Mouse (Mus musculus) heart, embryonic 15.5 days (tissue): ENCODE results near the gene Fam222a. TPM values are rescaled to one million over a fixed set of nuclear protein-coding genes. Genes with fewer than 3 reads are reported as not detected.

ENCODE experiments used
- ATAC-seq: fragments of 200-750 bp; cut with Nextera tagmentation; replicated peaks from 2 replicates; pipeline ENCODE4 v1.8.0; 2017; ENCODE audit warnings: low read depth, moderate TSS enrichment; ENCODE audit not compliant: insufficient number of reproducible peaks, insufficient read depth, low FRiP score
- H3K27ac ChIP-seq: fragments of 300-500 bp; sonication (generic); 2 replicates; pipeline ENCODE4 v1.5.1; 2015; ENCODE audit warnings: mild to moderate bottlenecking, inconsistent platforms
- H3K27me3 ChIP-seq: fragments of 300-500 bp; sonication (generic); 2 replicates; pipeline ENCODE4 v1.6.1; 2015; ENCODE audit warnings: inconsistent platforms
- H3K36me3 ChIP-seq: fragments of 300-500 bp; sonication (generic); 2 replicates; pipeline ENCODE4 v1.6.1; 2015; ENCODE audit warnings: mild to moderate bottlenecking, inconsistent platforms
- H3K4me1 ChIP-seq: fragments of 300-500 bp; sonication (generic); replicated peaks from 2 replicates; pipeline ENCODE4 v1.6.1; 2015; ENCODE audit warnings: inconsistent platforms
- H3K4me2 ChIP-seq: fragments of 300-500 bp; sonication (generic); 2 replicates; pipeline ENCODE4 v1.6.1; 2015; ENCODE audit warnings: inconsistent platforms, mild to moderate bottlenecking, moderate library complexity
- H3K4me3 ChIP-seq: fragments of 300-500 bp; sonication (generic); 2 replicates; pipeline ENCODE4 v1.5.1; 2015; ENCODE audit warnings: mild to moderate bottlenecking, inconsistent platforms
- H3K9ac ChIP-seq: fragments of 300-500 bp; sonication (generic); 2 replicates; pipeline ENCODE4 v1.6.1; 2015; ENCODE audit warnings: mild to moderate bottlenecking, inconsistent platforms
- H3K9me3 ChIP-seq: fragments of 300-500 bp; sonication (generic); replicated peaks from 2 replicates; pipeline ENCODE4 v1.6.1; 2016; ENCODE audit warnings: inconsistent platforms
- WGBS: fragments of 180-500 bp; shearing (Covaris S2); methylation state at CpG from one replicate; pipeline ENCODE4 v1.1.7; 2015; ENCODE audit warnings: mixed read lengths; 5-methylcytosine and 5-hydroxymethylcytosine counted together
- polyA plus RNA-seq: library from polyadenylated mRNA; unstranded; fragments of >200 nt; fragmentation: Nextera tagmentation; extraction: Ambion mirVana; gene quantifications from 2 replicates; pipeline ENCODE4 v1.2.1, GENCODE M21; 2015

The Fam222a gene
- polyA plus RNA-seq, 1 experiment from 2014 or later = 0.74 TPM

DNA sequence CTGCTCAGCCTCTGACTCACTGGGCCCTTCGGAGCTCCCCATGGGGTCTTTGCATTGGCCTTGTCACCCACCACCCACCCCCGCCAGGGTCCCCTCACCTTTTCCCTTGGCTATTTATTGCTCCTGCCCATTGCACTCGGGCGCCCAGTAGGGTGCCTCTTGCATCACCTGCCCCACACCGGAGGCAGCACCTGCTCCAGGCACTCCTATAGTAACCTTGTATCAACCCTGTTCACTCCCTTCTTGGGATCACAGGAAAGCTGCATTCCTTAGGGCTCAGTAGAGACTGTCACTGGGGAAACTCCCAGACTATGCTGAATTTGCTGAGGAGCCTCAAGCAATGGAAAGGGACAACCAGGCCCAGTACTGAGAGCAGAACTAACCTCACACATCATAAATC is 6.9 kb upstream of the Fam222a start:
- Histone ChIP-seq H3K36me3 (no peaks in the 10 kb centered on the region), H3K4me2 (no peak overlapping the region), H3K4me1 (peaks cover 22% of the 10 kb centered on the region), H3K9ac (no peak overlapping the region), H3K4me3 (no peak overlapping the region), H3K27me3 (0 out of 2 replicates have a peak, but pooled peaks cover 4% of the 10 kb centered on the region), H3K9me3 (no peaks in the 10 kb centered on the region; the same call in 1 of the 2 replicates), H3K27ac (no peak overlapping the region)
- ATAC-seq = no peak
- 60% methylated on average over 5 of the region's 5 CpGs for WGBS

DNA sequence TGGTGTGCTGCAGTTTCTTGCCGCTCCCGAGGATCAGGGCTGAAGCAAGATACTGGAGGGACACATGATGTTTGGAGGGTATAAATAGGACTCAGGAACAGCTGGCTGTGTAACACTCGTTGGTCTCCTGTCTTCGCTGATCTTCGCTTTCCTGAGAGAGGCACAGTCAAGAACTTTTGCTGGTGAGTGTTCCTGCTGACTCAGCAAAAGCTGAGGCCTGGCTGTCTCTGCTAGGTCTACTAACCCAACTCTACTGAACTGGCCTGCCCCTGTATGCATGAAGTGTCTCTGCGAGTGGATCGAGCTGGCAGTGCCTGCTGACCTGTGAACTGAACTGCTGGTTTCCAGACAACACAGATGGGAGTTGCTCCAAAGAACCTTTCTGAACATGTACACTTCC is 3.8 kb upstream of the Fam222a start:
- no peak overlapping the region for H3K27ac ChIP-seq
- no peak overlapping the region for H3K4me2 ChIP-seq
- H3K9ac ChIP-seq = no peak overlapping the region
- peaks cover 29% of the 10 kb centered on the region for H3K4me1 ChIP-seq
- no peaks in the 10 kb centered on the region; the same call in 1 of the 2 replicates for H3K9me3 ChIP-seq
- H3K27me3 ChIP-seq = peaks cover 13% of the 10 kb centered on the region
- H3K36me3 ChIP-seq = no peaks in the 10 kb centered on the region
- ATAC-seq = no peak
- 87% methylated on average over 7 of the region's 7 CpGs for WGBS
- H3K4me3 ChIP-seq = no peak overlapping the region

DNA sequence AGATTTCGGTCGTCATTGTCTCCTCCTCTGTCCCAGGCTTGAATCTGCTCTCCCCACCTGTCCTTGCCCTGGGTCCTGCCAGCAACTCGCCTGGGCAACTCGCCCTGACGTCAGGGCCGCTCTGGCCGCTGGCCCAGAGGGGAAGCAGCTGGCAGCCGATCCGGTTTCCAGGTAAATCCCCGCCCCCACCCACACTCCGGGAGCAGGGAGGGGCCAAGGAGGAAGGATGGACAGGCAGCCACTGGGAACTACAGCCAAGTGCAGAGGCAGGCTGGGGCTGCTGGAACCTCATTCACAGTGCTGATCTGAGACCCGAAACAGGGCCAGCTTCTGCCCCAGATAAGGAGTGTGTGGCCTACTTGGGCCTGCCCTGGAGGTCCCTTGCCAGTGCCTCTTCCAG is 2.5 kb upstream of the Fam222a start:
- 9% methylated on average over 12 of the region's 12 CpGs for WGBS
- Histone ChIP-seq H3K9ac (no peak overlapping the region), H3K27ac (no peak overlapping the region), H3K4me2 (peak overlapping the region; percentile 17; the same call in 1 of the 2 replicates), H3K9me3 (no peaks in the 10 kb centered on the region; the same call in 1 of the 2 replicates), H3K4me1 (peaks cover 40% of the 10 kb centered on the region), H3K36me3 (no peaks in the 10 kb centered on the region), H3K4me3 (no peak overlapping the region), H3K27me3 (peaks cover 20% of the 10 kb centered on the region)
- ATAC-seq = no peak

DNA sequence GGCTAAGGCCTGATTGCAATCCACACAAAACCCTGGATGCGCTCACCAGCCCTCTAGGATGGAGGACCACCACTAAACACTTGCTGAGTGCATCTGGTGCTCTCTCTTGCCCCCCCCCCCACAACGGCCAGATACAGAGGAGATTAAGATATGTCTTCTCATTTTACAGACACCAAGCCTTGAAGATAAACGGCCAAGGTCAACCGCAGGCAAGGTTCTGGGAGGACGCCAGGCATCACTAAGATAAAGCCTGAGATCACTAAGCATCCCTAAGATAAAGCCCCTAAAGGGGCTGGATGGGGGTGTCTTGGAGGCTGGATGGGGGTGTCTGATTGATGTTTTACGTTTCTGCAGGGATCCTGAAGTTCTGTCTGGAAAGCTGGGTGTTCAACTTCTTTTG is 2.1 kb upstream of the Fam222a start:
- H3K36me3 ChIP-seq = no peaks in the 10 kb centered on the region
- H3K4me1 ChIP-seq = peaks cover 41% of the 10 kb centered on the region
- no peak overlapping the region for H3K4me3 ChIP-seq
- H3K9ac ChIP-seq = no peak overlapping the region
- H3K27me3 ChIP-seq = peaks cover 24% of the 10 kb centered on the region
- no peak for ATAC-seq
- H3K9me3 ChIP-seq = no peaks in the 10 kb centered on the region; the same call in 1 of the 2 replicates
- peak overlapping the region; percentile 17; the same call in 1 of the 2 replicates for H3K4me2 ChIP-seq
- 32% methylated on average over 6 of the region's 6 CpGs for WGBS
- H3K27ac ChIP-seq = no peak overlapping the region

DNA sequence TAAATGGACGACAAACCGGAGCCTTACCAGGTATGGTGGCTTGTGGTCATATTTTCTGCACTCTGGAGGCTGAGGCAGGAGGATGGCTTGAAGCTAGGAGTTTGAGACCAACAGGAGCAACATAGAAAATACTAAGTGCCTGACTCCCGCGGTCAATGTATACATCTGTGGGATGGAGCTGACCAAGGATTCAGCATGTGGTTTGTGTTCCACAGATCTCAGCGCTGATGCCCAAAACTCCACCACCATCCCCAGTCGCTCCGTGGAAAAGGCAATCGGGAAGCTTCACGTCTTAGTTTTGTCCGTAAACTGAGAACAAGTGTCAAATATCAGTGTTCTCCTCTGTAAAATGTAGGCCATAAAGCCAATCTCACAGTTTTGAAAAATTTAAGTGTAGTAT is 1.4 kb upstream of the Fam222a start:
- Histone ChIP-seq H3K27ac (no peak overlapping the region), H3K4me2 (no peak overlapping the region), H3K9ac (no peak overlapping the region), H3K4me1 (peaks cover 46% of the 10 kb centered on the region), H3K9me3 (no peaks in the 10 kb centered on the region; the same call in 1 of the 2 replicates), H3K27me3 (peaks cover 32% of the 10 kb centered on the region), H3K36me3 (no peaks in the 10 kb centered on the region), H3K4me3 (no peak overlapping the region; the same call in 1 of the 2 replicates)
- 81% methylated on average over 10 of the region's 10 CpGs for WGBS
- ATAC-seq = no peak

DNA sequence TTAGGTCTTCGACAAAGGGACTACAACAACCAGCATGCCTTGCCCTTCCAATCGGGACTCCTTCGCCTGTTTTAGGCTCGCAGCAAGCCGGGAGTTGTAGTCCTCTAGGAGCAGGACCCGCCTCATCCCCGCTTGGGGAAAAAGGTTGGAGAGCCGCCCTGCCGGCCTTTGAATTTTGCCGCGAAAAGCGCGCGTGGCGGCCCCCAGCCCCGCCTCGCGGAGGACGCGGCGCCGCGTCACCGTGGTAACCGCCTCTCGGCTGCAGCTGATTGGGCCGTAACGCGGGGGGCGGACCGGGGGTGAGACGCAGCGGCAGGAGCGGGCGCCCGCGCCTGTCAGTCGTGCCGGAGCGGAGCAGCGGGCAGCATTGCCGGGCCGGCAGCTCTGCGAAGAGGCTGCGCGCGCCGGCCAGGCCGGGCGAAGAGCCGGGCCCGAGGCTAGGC is 720 bp upstream of the Fam222a start:
- Histone ChIP-seq H3K27ac (peak overlapping the region; percentile 69), H3K4me2 (peak overlapping the region; percentile 100), H3K4me3 (peak overlapping the region; percentile 83), H3K9me3 (no peaks in the 10 kb centered on the region; the same call in 1 of the 2 replicates), H3K9ac (peak overlapping the region; percentile 67), H3K36me3 (no peaks in the 10 kb centered on the region), H3K4me1 (peaks cover 50% of the 10 kb centered on the region), H3K27me3 (peaks cover 37% of the 10 kb centered on the region)
- peak; percentile 90 for ATAC-seq
- WGBS = under 1% methylated on average over 52 of the region's 52 CpGs

DNA sequence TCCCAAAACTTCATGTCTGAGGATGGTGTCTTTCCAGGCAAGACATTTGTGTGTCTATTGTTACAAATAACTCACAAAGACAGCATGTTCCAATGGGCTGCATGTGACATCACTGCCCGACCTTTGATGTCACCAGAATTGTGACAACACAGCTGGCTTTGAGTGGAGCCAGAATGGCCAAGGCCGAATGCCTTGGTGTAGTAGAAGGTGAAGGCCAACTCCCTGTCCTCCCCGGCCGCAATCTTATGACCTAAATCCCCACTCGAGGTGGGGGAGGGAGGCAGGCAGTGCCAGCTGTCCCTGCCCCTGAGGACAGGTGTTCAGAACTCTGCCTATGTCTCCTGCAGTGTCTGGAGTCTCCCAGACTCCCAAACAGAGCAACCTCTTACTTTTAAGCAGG is 1.0 kb downstream of the Fam222a start:
- H3K27me3 ChIP-seq = peaks cover 46% of the 10 kb centered on the region
- peaks cover 53% of the 10 kb centered on the region for H3K4me1 ChIP-seq
- WGBS = 38% methylated on average over 5 of the region's 5 CpGs
- no peak overlapping the region for H3K27ac ChIP-seq
- ATAC-seq = no peak
- H3K36me3 ChIP-seq = no peaks in the 10 kb centered on the region
- no peaks in the 10 kb centered on the region; the same call in 1 of the 2 replicates for H3K9me3 ChIP-seq
- 0 out of 2 replicates have a peak overlapping the region, but pooled peaks have one; percentile 67 for H3K9ac ChIP-seq
- peak overlapping the region; percentile 83 for H3K4me3 ChIP-seq
- H3K4me2 ChIP-seq = peak overlapping the region; percentile 100

DNA sequence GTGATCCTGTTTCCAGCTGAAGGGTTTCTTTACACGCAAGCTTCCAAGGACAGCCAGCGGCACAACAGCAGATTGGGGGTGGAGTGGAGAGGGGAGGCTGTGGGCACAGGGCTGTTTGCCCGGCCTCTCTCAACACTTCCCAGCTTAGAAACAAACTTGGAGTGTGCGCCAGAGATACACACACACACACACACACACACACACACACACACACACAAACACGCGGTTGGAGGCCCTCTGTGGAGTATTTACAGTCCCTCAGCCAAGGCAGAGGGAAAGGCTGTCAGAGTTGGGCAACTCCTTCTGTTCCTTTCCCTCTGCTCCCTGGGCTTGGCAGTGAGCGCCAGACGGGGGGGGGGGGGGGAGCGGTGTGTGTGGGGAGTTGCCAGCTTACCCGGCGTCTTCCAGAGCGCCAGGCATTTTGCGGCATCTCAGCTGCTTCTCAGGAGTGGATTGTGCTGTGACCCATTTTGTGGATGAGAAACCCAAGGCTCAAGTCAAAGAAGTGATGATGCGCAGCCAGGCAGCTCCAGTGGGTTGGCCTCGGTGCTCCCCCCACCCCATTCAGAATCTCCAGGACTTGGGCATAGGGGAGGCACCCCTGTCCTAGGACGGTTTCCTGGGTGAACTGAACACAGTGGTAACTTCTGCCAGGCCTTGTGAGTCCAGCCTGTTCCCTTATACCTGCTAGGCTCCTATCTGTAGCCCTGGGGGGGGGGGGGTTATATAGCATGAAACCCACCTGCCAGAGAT is 2.3 kb downstream of the Fam222a start:
- no peaks in the 10 kb centered on the region for H3K9me3 ChIP-seq
- peaks cover 46% of the 10 kb centered on the region for H3K27me3 ChIP-seq
- H3K27ac ChIP-seq = no peak overlapping the region
- H3K4me2 ChIP-seq = peak overlapping the region; percentile 100
- peak overlapping the region; percentile 83 for H3K4me3 ChIP-seq
- no peak overlapping the region for H3K9ac ChIP-seq
- no peak for ATAC-seq
- peaks cover 62% of the 10 kb centered on the region for H3K4me1 ChIP-seq
- 28% methylated on average over 9 of the region's 16 CpGs for WGBS
- H3K36me3 ChIP-seq = no peaks in the 10 kb centered on the region

DNA sequence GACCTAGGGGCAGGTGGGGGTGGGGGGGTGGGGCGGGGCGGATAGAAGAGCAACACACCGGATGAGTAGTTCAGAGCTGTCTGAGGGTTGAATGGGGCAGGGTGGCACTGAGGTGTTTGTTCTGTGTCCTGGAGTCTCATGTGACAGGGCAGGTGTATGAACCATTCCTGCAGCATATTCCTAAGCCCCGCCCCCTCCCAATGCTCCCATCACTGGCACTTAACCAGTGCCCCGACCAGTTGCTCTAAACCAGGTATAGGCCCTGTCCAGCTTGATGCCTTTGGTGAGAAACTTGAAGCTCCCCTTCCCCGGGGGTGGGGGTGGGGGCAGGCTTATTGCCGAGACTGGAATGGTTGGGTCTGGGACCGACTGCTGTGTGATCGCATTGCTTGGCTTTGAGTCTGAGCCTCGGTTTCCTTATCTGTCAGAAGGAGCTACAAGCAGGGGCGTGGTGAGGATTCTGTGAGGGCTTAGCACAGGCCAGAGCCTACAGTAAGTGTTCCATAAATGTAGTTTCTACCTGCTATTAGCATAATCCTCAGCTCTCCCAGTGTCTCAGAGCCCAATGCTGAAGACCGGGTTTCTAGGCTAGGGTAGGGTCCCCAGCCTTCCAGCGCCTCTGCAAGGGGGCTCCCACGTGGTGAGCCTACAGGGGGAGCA is 3.1 kb downstream of the Fam222a start:
- Histone ChIP-seq H3K4me2 (peak overlapping the region; percentile 71), H3K4me3 (peak overlapping the region; percentile 44), H3K9ac (0 out of 2 replicates have a peak overlapping the region, but pooled peaks have one; percentile 44), H3K27ac (no peak overlapping the region), H3K4me1 (peaks cover 63% of the 10 kb centered on the region), H3K9me3 (no peaks in the 10 kb centered on the region), H3K27me3 (peaks cover 50% of the 10 kb centered on the region), H3K36me3 (no peaks in the 10 kb centered on the region)
- ATAC-seq = no peak
- WGBS = 19% methylated on average over 14 of the region's 14 CpGs

DNA sequence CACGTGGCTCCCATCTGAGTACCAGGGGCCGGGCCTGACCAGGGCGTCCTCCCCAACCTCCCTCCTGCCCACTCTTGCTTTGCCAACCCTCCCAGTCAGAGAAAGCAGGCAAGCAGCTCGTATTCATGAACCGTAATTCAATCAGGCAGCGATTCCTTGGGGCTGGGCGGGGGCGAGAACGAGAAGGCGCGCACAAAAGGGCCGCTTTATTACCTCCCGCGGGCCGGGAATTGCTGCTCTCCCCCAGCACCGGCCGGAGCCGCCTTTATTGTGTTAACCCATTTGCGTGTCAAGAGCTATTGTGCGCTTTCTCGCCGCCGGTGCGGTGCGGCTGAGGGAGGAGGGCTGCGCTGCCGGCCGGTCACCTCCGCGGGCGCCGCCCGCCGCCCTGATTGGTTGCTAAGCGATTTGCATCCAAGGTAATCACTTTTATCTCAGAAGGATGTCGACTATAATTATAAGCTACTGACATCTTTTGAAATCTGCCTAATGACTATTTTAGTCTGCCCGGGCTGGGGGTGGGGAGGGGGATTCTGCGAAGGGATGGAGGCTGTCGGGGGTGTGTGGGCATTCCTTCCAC is 3.7 kb downstream of the Fam222a start:
- Histone ChIP-seq H3K27me3 (peaks cover 49% of the 10 kb centered on the region), H3K4me2 (peak overlapping the region; percentile 71), H3K36me3 (no peaks in the 10 kb centered on the region), H3K4me3 (peak overlapping the region; percentile 44), H3K9ac (peak overlapping the region; percentile 44; the same call in 1 of the 2 replicates), H3K4me1 (peaks cover 63% of the 10 kb centered on the region), H3K9me3 (no peaks in the 10 kb centered on the region), H3K27ac (no peak overlapping the region)
- WGBS = 3% methylated on average over 39 of the region's 39 CpGs
- no peak for ATAC-seq

DNA sequence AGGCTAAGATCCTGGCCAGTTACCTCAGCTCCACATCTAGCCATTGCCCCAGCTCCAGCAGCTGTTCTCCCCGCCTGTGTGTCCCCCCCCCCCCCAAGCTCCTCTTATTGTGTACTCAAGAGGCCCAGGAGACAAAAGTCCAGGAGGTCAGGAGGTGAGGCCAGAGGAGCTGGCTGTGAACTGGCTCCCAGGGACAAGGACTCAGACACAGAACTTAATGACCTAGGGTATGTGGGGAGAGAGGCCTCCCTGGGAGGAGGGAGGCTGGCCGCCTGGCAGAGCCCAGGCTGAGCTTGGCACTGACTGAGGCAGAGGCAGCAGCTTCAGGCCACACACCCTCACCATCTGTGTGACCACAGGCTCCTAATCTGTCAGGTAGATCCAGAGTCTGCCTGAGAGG is 5.2 kb downstream of the Fam222a start:
- Histone ChIP-seq H3K36me3 (no peaks in the 10 kb centered on the region), H3K9ac (no peak overlapping the region), H3K9me3 (no peaks in the 10 kb centered on the region), H3K4me3 (no peak overlapping the region), H3K27ac (no peak overlapping the region), H3K4me2 (no peak overlapping the region), H3K27me3 (peaks cover 47% of the 10 kb centered on the region), H3K4me1 (peaks cover 60% of the 10 kb centered on the region)
- WGBS = 63% methylated on average over 2 of the region's 2 CpGs
- no peak for ATAC-seq
